Mouse (Mus musculus): ENCODE results near the gene Cdv3. TPM values are rescaled to one million over a fixed set of nuclear protein-coding genes. Genes with fewer than 3 reads are reported as not detected.

Gene Cdv3
- polyA plus RNA-seq (2015; fragmentation: Nextera tagmentation; extraction: Ambion mirVana), result 95.2 and 121 TPM in 2 replicates

DNA sequence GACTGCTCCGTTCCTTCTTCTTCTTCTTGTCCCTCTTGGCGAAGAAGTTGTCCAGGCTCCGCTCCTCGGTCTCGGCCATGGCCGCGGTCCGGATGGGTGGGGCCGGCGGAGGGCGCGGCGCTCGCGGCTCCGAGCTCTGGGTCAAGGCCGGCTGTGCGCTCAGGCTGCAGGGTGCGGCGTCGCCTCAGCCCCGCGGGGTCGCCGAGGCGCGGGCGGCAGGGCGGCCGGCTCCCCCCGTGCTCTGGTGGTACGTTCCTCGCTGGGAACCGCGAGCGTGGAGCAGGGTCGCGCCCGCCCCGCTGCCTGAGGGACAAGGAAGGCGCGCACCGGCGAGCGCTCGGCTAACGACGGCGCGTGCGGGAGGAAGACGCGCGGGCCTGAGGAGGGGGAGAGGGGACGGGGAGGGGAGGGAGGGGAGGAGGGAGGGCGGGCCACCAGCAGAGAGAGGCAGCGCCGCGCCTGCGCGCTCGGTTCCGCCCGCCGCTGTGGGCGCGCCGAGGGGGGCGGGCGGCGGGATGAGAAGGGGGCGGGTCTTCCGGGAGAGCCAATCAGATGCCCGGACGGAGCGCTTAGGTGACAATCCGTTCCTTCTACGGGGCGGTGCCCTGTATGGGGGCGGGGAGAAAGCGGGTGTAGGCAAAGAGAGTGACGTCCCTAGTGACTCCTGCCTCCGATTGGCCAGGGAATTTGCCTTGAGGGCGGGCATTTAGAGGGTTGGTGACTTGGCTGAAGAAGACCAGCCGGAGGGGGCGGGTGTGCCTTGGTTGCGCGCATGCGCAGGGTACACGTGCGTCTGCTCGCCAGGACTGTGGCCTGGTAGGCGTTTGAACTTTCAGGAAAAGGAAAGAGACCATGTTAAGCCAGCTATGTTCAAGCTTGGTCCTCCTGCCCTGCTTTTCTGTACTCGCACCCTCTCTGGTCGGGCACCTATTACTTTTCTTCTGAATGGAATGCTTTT is at the start of gene Cdv3:
Gene Cdv3 (minus strand): TSS at position 551 of the 958 bp plus-strand sequence.
- no peaks in the 10 kb centered on the region for H3K27me3 ChIP-seq
- H3K36me3 ChIP-seq, result peaks cover 11% of the 10 kb centered on the region; the same call in 1 of the 2 replicates
- no peaks in the 10 kb centered on the region for H3K9me3 ChIP-seq
- peak; percentile 98 for ATAC-seq (ENCODE audit: insufficient number of reproducible peaks, low FRiP score, low TSS enrichment, low read depth)
- WGBS, result 3% methylated on average over 90 of the region's 95 CpGs
- peak within 1 kb of the TSS; percentile 97 for H3K27ac ChIP-seq
- H3K9ac ChIP-seq, result peak within 1 kb of the TSS; percentile 98
- peak within 1 kb of the TSS; percentile 73 for H3K4me2 ChIP-seq
- peak within 1 kb of the TSS; percentile 86 for H3K4me3 ChIP-seq
- peaks cover 19% of the 10 kb centered on the region for H3K4me1 ChIP-seq

DNA sequence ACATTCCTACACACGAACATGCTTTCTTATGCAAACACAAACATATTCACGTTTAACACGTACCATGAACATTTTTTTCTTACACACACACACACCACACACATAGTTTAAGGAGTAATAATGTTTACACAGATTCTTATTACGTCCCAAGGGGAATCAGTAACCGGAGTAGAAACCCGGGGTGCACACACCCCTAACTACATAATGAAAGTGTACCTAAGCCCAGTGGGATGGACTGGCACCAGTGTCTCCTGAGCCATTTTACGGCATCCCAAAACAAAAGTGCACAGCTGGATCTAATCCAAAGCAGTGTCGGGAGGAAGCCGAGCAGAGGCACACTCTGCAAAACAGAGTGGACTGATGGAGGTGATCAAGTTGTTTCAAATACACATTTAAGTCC is 47.8 kb upstream of the Cdv3 start:
- Histone ChIP-seq H3K4me3 (no peak overlapping the region), H3K27me3 (no peaks in the 10 kb centered on the region), H3K9ac (no peak overlapping the region), H3K9me3 (no peaks in the 10 kb centered on the region), H3K4me2 (no peak overlapping the region), H3K4me1 (peaks cover 24% of the 10 kb centered on the region), H3K36me3 (no peaks in the 10 kb centered on the region), H3K27ac (no peak overlapping the region)
- no peak for ATAC-seq (ENCODE audit: insufficient number of reproducible peaks, low FRiP score, low TSS enrichment, low read depth)
- 24% methylated on average over 9 of the region's 9 CpGs for WGBS

- no peak for ATAC-seq (ENCODE audit: insufficient number of reproducible peaks, low FRiP score, low TSS enrichment, low read depth)
- Histone ChIP-seq H3K4me3 (no peak overlapping the region), H3K9me3 (no peaks in the 10 kb centered on the region), H3K4me1 (peaks cover 25% of the 10 kb centered on the region), H3K9ac (no peak overlapping the region), H3K27ac (peak overlapping the region; percentile 28; the same call in 1 of the 2 replicates), H3K36me3 (no peaks in the 10 kb centered on the region), H3K27me3 (no peaks in the 10 kb centered on the region), H3K4me2 (no peak overlapping the region)
- WGBS, result 31% methylated on average over 2 of the region's 2 CpGs
These were observed 43.5 kb upstream of the Cdv3 start for GRCm38 (mm10) chr9:103409119-103409518.

DNA sequence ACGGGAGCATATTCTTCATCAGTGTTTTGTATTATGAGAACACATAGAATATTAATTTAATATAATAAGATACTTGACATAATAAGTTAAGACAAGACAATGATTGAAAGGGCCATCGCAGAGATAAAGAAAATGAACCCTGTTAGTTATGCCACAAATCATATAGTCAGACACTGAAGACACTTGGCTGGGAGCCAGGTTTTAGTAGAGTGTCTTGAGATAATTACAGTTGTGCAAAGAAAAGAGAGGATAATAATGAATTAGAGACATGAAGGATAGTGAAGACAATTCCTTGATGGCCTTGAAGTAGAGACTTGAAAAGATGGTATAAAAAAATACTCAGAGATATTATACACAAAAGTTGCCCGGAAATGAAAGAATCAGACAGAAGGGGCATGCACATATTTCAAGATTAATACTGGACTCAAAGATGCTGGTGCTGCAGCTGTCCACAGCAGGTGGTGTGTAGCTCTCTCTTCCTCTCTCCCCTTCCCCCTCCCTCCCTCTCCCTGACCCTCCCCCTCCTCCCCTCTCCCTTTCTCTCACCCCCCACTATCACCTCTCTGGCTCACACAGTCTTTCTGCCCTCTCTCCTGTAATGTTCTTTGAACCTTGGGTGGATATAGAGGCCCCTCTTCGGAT is 42.6 kb upstream of the Cdv3 start:
- Histone ChIP-seq H3K27me3 (no peaks in the 10 kb centered on the region), H3K4me1 (peaks cover 24% of the 10 kb centered on the region), H3K4me3 (no peak overlapping the region), H3K36me3 (no peaks in the 10 kb centered on the region), H3K27ac (peak overlapping the region; percentile 28; the same call in 1 of the 2 replicates), H3K9ac (no peak overlapping the region), H3K4me2 (no peak overlapping the region), H3K9me3 (no peaks in the 10 kb centered on the region)
- 53% methylated on average over 4 of the region's 4 CpGs for WGBS
- no peak for ATAC-seq (ENCODE audit: insufficient number of reproducible peaks, low FRiP score, low TSS enrichment, low read depth)

DNA sequence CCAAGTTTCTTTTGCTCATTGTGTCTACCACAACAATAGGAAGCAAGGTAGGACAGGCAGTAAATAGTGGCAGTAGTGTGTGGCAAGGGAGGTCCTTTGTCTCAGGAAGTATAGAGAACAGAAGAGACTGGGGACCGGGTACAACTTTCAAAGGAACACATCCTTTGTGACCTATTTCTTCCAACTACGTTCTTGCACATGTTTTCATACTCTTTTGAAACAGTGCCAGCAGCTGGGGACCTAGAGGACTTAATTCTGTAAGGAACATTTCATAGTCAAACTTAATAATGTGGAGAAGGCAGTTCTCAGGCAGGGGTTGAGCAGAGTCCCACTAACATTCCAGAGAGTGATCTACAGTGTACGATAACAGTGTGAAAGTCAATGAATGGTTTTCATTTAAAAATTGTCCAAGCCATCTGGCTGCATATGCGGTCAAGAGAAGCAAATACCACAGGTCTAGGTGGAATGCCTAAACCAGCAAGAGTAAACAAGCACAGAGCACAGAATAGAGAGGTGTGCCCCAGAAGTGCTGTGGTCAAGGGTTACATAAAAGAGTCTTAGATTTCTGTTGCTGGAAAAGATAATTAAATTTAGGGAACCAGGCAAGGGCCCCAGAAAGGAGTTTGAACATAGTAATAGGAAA is 37.8 kb upstream of the Cdv3 start:
- no peak overlapping the region for H3K9ac ChIP-seq
- H3K9me3 ChIP-seq, result no peaks in the 10 kb centered on the region
- 29% methylated on average over 4 of the region's 4 CpGs for WGBS
- no peak overlapping the region for H3K4me3 ChIP-seq
- H3K4me1 ChIP-seq, result peaks cover 16% of the 10 kb centered on the region
- no peaks in the 10 kb centered on the region for H3K27me3 ChIP-seq
- no peak overlapping the region for H3K4me2 ChIP-seq
- no peak for ATAC-seq (ENCODE audit: insufficient number of reproducible peaks, low FRiP score, low TSS enrichment, low read depth)
- H3K27ac ChIP-seq, result no peak overlapping the region
- no peaks in the 10 kb centered on the region for H3K36me3 ChIP-seq

- 12% methylated on average over 21 of the region's 21 CpGs for WGBS
- Histone ChIP-seq H3K4me3 (no peak overlapping the region), H3K36me3 (no peaks in the 10 kb centered on the region), H3K4me2 (peak overlapping the region; percentile 39), H3K9ac (no peak overlapping the region), H3K4me1 (peaks cover 16% of the 10 kb centered on the region), H3K27ac (peak overlapping the region; percentile 33), H3K9me3 (no peaks in the 10 kb centered on the region), H3K27me3 (0 out of 2 replicates have a peak, but pooled peaks cover 3% of the 10 kb centered on the region)
- peak; percentile 90 for ATAC-seq (ENCODE audit: insufficient number of reproducible peaks, low FRiP score, low TSS enrichment, low read depth)
These were observed 33.0 kb upstream of the Cdv3 start for GRCm38 (mm10) chr9:103398509-103399157.

- 76% methylated on average over 11 of the region's 11 CpGs for WGBS
- 0 out of 2 replicates have a peak, but pooled peaks cover 13% of the 10 kb centered on the region for H3K27me3 ChIP-seq
These were observed 27.6 kb upstream of the Cdv3 start for GRCm38 (mm10) chr9:103393256-103393655.

GRCm38 (mm10) chr9:103391796-103392372 is 26.2 kb upstream of the Cdv3 start:
- Histone ChIP-seq H3K4me2 (no peak overlapping the region), H3K9me3 (no peaks in the 10 kb centered on the region), H3K27ac (no peak overlapping the region), H3K9ac (no peak overlapping the region), H3K27me3 (0 out of 2 replicates have a peak, but pooled peaks cover 11% of the 10 kb centered on the region), H3K36me3 (no peaks in the 10 kb centered on the region), H3K4me1 (peaks cover 7% of the 10 kb centered on the region), H3K4me3 (no peak overlapping the region)
- no peak for ATAC-seq (ENCODE audit: insufficient number of reproducible peaks, low FRiP score, low TSS enrichment, low read depth)
- WGBS, result 69% methylated on average over 6 of the region's 6 CpGs

More at GRCm38 (mm10) chr9:103393256-103393655, 27.6 kb upstream of the Cdv3 start:
- H3K9ac ChIP-seq, result no peak overlapping the region
- ATAC-seq (ENCODE audit: insufficient number of reproducible peaks, low FRiP score, low TSS enrichment, low read depth), result no peak
- no peak overlapping the region for H3K4me3 ChIP-seq
- no peak overlapping the region for H3K4me2 ChIP-seq
- H3K36me3 ChIP-seq, result no peaks in the 10 kb centered on the region
- H3K9me3 ChIP-seq, result no peaks in the 10 kb centered on the region
- H3K27ac ChIP-seq, result no peak overlapping the region
- no peaks in the 10 kb centered on the region; the same call in 1 of the 2 replicates for H3K4me1 ChIP-seq

DNA sequence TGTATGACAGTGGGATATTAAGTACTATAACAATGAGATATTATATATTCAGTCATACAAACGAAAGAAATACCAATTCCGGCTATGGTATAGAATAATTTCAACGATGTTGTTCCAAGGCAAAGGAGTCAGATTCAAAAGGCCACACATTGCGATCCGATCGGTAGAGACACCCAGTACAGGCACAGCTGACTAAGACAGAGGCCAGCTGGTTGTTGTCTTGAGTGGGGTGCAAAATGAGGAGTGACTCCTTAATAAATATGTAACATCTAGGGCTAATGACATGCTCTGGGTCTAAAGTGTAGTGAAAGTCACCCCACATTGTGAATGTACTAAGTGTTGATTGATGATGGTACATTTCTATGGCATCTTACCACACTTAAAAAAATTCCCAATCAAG is 23.6 kb upstream of the Cdv3 start:
- H3K4me2 ChIP-seq, result no peak overlapping the region
- ATAC-seq (ENCODE audit: insufficient number of reproducible peaks, low FRiP score, low TSS enrichment, low read depth), result no peak
- H3K9me3 ChIP-seq, result no peaks in the 10 kb centered on the region
- no peak overlapping the region for H3K9ac ChIP-seq
- WGBS, result 88% methylated on average over 6 of the region's 6 CpGs
- no peak overlapping the region for H3K27ac ChIP-seq
- 0 out of 2 replicates have a peak, but pooled peaks cover 11% of the 10 kb centered on the region for H3K27me3 ChIP-seq
- no peaks in the 10 kb centered on the region for H3K36me3 ChIP-seq
- H3K4me3 ChIP-seq, result no peak overlapping the region
- H3K4me1 ChIP-seq, result peaks cover 13% of the 10 kb centered on the region

DNA sequence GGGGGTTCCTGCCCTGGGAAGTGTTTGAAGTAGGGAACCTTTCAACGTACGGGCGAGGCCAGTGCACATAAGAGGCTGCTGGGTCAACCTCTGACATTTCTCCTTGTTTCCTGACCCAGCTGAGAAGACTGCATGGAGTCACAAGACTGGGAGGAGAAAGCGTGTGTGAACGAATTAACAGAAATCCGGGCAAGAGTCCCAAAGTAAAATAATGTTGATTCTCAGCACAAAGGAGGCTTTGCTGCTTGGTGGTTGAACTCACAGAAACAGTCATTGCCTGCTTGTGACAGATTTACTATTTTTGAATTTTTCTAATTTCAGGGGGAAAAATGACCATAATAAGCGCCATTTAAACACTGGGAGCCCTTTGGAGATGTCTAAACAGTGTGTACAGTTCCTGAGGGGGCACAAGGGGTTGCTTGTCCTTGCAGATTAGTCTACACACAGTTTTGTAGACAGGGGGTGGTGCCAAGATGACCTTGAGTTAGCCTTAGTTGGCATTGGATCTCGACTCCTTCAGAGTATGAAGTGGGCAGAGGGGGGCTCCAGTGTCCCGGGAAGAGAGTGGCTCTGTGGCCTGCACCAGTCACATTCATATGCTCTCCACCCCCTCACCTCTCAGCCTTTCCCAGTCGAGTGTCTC is 21.5 kb upstream of the Cdv3 start:
- H3K4me1 ChIP-seq, result peaks cover 18% of the 10 kb centered on the region
- H3K9ac ChIP-seq, result no peak overlapping the region
- H3K27me3 ChIP-seq, result 0 out of 2 replicates have a peak, but pooled peaks cover 6% of the 10 kb centered on the region
- no peaks in the 10 kb centered on the region for H3K36me3 ChIP-seq
- ATAC-seq (ENCODE audit: insufficient number of reproducible peaks, low FRiP score, low TSS enrichment, low read depth), result 0 out of 2 replicates have a peak, but pooled peaks have one; percentile 41
- no peak overlapping the region for H3K4me3 ChIP-seq
- WGBS, result 44% methylated on average over 10 of the region's 10 CpGs
- H3K9me3 ChIP-seq, result no peaks in the 10 kb centered on the region
- H3K27ac ChIP-seq, result peak overlapping the region; percentile 18; the same call in 1 of the 2 replicates
- H3K4me2 ChIP-seq, result no peak overlapping the region

All from limb, embryonic 15.5 days (tissue).